Mouse (Mus musculus): ENCODE results near the gene Zfp346. TPM values are rescaled to one million over a fixed set of nuclear protein-coding genes. Genes with fewer than 3 reads are reported as not detected.
A peak's percentile ranks its signal among the peaks of the same experiment; 100 is the strongest.
"Not testable (repeated sequence)": the region's sequence is repeated elsewhere in the genome, so short reads cannot be mapped to it uniquely, and the experiment has no call there.

The Zfp346 gene
- polyA plus RNA-seq (2015; fragmentation: Nextera tagmentation; extraction: Ambion mirVana): 22.7 and 26.3 TPM in 2 replicates

DNA sequence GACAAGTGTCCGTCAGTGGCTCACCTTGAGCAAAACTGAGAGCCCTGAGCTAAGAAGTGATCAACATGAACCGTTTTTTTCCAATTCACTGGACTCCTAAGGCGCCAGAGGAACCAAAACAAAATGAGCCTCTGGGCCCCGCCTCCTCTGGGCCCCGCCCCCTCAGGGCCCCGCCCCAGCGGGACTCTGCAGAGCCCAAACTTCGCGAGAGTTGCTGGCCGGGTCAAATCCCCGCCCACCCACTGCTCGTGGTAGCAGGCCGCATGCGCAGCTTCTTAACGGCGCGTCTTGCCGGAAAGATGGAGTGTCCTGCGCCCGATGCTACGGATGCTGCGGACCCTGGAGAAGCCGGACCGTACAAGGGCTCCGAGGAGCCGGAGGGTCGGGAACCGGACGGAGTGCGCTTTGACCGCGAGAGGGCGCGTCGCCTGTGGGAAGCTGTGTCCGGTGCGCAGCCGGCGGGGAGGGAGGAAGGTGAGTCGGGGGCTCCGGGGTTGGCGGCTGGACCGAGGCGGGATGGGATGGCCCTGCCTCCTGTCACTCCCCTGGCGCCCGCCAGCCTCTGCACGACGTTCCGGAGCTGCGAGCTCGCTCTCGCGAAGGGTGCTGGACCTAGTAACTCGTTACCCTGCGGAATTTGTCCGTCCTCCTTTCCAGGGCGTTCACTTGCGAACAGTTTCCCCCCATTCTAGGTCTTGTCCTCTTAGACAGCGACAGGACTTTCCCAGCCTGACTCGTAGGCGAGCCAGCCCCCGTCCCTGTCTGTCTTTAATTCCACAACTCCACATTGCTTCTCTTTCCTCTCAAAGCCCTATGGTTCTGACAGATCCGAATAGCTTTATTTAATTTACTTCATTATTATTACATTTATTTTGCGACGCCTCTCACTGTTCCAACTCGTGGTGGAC is at the start of gene Zfp346:
Zfp346 (plus strand) TSS at position 267 of the 908 bp plus-strand sequence.
- H3K4me2 ChIP-seq (ENCODE audit: low read length): peak within 1 kb of the TSS; percentile 84
- peaks cover 14% of the 10 kb centered on the region for H3K4me1 ChIP-seq (replicated peaks; ENCODE audit: control insufficient read depth, insufficient read depth, low read length)
- H3K27ac ChIP-seq (ENCODE audit: low read length): peak within 1 kb of the TSS; percentile 79
- H3K9me3 ChIP-seq (ENCODE audit: control insufficient read depth, low read length): no peaks in the 10 kb centered on the region
- H3K9ac ChIP-seq (replicated peaks; ENCODE audit: low read depth, low read length): peak within 1 kb of the TSS; percentile 94
- WGBS: under 1% methylated on average over 66 of the region's 66 CpGs
- peaks cover 2% of the 10 kb centered on the region; the same call in 1 of the 2 replicates for H3K36me3 ChIP-seq (ENCODE audit: control insufficient read depth, insufficient read depth)
- peak within 1 kb of the TSS; percentile 92 for H3K4me3 ChIP-seq (replicated peaks; ENCODE audit: low read length)
- ATAC-seq: peak; percentile 93
- no peaks in the 10 kb centered on the region for H3K27me3 ChIP-seq (replicated peaks; ENCODE audit: control insufficient read depth, insufficient read depth, low read length)

DNA sequence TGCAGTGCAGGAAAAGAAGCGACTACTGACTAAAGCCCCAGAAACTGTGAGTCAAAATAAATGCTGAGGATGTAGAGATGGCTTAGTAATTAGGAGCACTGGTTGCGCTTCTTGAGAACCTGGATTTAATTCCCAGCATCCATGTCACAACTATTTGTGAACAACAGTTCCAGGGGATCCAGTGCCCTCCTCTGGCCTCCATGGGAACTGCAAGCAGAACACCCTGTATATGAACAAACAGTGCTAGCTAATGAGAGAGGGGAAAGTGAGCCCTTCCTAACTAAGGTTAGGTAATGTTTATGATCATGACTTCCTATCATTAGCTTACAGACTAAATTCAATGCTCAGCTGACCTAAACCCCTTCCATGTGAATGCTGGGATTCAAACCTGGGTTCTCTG is 47.1 kb upstream of the Zfp346 start:
- Histone ChIP-seq H3K9ac (replicated peaks; ENCODE audit: low read depth, low read length) (no peak overlapping the region), H3K27me3 (replicated peaks; ENCODE audit: control insufficient read depth, insufficient read depth, low read length) (no peaks in the 10 kb centered on the region), H3K27ac (ENCODE audit: low read length) (no peak overlapping the region), H3K4me1 (replicated peaks; ENCODE audit: control insufficient read depth, insufficient read depth, low read length) (no peaks in the 10 kb centered on the region), H3K9me3 (ENCODE audit: control insufficient read depth, low read length) (no peaks in the 10 kb centered on the region), H3K4me3 (replicated peaks; ENCODE audit: low read length) (no peak overlapping the region), H3K36me3 (ENCODE audit: control insufficient read depth, insufficient read depth) (peaks cover 8% of the 10 kb centered on the region), H3K4me2 (ENCODE audit: low read length) (no peak overlapping the region)
- WGBS: 96% methylated on average over 2 of the region's 2 CpGs
- ATAC-seq: no peak

DNA sequence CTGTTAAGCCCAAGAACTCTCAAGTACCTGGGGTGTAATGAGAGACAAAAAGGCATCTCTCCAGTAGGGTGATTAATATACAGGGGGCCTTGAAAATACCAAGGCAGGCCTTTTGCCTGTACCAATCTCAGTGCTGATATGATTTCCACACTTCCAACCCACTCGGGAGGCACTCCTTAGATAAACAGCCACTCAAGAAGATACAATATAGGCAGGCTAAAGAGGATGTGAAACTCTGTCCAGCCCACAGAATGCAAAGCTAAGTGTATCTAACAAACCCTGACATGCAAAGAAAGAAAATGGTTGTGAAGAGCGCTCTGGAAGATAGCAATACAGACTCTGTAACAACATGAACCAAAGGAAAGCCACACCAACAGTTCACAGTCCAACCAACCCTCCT is 41.8 kb upstream of the Zfp346 start:
- no peak for ATAC-seq
- WGBS: 90% methylated on average over 2 of the region's 2 CpGs
- Histone ChIP-seq H3K4me3 (replicated peaks; ENCODE audit: low read length) (no peak overlapping the region), H3K36me3 (ENCODE audit: control insufficient read depth, insufficient read depth) (peaks cover under 1% of the 10 kb centered on the region; the same call in 1 of the 2 replicates), H3K27me3 (replicated peaks; ENCODE audit: control insufficient read depth, insufficient read depth, low read length) (no peaks in the 10 kb centered on the region), H3K4me1 (replicated peaks; ENCODE audit: control insufficient read depth, insufficient read depth, low read length) (no peaks in the 10 kb centered on the region), H3K9ac (replicated peaks; ENCODE audit: low read depth, low read length) (no peak overlapping the region), H3K27ac (ENCODE audit: low read length) (no peak overlapping the region), H3K4me2 (ENCODE audit: low read length) (no peak overlapping the region), H3K9me3 (ENCODE audit: control insufficient read depth, low read length) (no peaks in the 10 kb centered on the region)

DNA sequence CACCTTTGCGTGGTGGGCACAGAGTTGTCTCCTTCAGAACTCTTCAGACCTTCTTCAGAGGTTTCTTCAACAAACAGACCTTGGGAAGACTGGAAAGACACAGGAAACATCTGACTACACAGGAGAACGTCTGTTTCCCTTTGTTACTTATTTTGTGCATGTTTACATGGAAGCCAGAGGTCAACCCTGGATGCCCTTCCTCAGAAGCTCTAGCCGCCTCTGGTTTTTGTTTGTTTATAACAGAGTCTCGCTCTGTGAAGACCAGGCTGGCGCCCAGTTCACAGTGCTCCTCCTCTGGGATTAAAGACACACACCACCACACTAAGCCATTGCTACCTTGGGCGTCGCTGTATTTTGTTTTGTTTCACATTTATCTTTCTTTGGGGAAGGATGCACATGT is 35.4 kb upstream of the Zfp346 start:
- no peak overlapping the region for H3K4me2 ChIP-seq (ENCODE audit: low read length)
- no peak overlapping the region for H3K9ac ChIP-seq (replicated peaks; ENCODE audit: low read depth, low read length)
- H3K36me3 ChIP-seq (ENCODE audit: control insufficient read depth, insufficient read depth): no peaks in the 10 kb centered on the region
- H3K9me3 ChIP-seq (ENCODE audit: control insufficient read depth, low read length): no peaks in the 10 kb centered on the region
- no peaks in the 10 kb centered on the region for H3K4me1 ChIP-seq (replicated peaks; ENCODE audit: control insufficient read depth, insufficient read depth, low read length)
- WGBS: 82% methylated on average over 7 of the region's 7 CpGs
- ATAC-seq: no peak
- no peaks in the 10 kb centered on the region for H3K27me3 ChIP-seq (replicated peaks; ENCODE audit: control insufficient read depth, insufficient read depth, low read length)
- H3K27ac ChIP-seq (ENCODE audit: low read length): no peak overlapping the region
- H3K4me3 ChIP-seq (replicated peaks; ENCODE audit: low read length): no peak overlapping the region

DNA sequence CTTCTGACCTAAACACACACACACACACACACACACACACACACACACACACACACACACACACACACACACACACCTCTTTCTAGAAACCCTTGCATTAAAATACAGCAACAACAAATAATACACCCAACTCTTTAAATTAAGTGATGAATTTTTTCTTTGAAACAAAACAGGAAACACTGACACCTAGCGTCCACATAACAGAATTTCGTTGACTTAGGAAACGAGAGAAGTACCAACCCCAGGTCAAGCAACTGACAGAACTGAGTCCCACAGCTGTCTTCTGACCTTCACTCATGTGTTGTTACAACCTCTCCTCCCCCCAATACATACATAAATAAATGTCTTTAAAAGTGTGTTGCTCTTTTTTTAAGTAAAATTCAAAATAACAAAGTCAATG is 33.8 kb upstream of the Zfp346 start:
- H3K4me1 ChIP-seq (replicated peaks; ENCODE audit: control insufficient read depth, insufficient read depth, low read length): no peaks in the 10 kb centered on the region
- ATAC-seq: no peak
- WGBS: 1% methylated on average over 3 of the region's 3 CpGs
- H3K36me3 ChIP-seq (ENCODE audit: control insufficient read depth, insufficient read depth): no peaks in the 10 kb centered on the region
- H3K27ac ChIP-seq (ENCODE audit: low read length): no peak overlapping the region
- no peaks in the 10 kb centered on the region for H3K9me3 ChIP-seq (ENCODE audit: control insufficient read depth, low read length)
- H3K9ac ChIP-seq (replicated peaks; ENCODE audit: low read depth, low read length): no peak overlapping the region
- no peak overlapping the region for H3K4me2 ChIP-seq (ENCODE audit: low read length)
- H3K27me3 ChIP-seq (replicated peaks; ENCODE audit: control insufficient read depth, insufficient read depth, low read length): no peaks in the 10 kb centered on the region
- no peak overlapping the region for H3K4me3 ChIP-seq (replicated peaks; ENCODE audit: low read length)

DNA sequence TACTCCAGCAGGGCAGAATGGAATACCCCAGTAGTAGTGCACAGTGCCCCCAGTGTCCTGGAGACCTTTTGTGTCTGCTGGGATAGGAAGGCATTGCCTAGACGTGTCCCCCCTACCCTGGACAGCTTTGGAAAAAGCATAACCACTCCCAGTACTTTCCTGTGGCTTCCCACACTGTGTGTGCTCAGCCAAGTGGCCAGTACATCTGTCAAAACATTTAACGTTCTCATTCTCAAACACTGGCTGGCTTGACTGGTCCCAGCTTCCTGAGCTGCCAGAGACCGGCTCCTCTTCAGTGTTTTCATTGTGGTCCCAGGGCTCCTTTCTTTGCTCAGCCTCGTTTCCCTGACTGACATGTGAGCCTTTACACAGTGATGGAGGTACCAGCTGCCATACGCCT is 29.5 kb upstream of the Zfp346 start:
- ATAC-seq: no peak
- no peak overlapping the region for H3K27ac ChIP-seq (ENCODE audit: low read length)
- no peak overlapping the region for H3K9ac ChIP-seq (replicated peaks; ENCODE audit: low read depth, low read length)
- 21% methylated on average over 5 of the region's 5 CpGs for WGBS
- H3K4me1 ChIP-seq (replicated peaks; ENCODE audit: control insufficient read depth, insufficient read depth, low read length): no peaks in the 10 kb centered on the region
- H3K4me2 ChIP-seq (ENCODE audit: low read length): no peak overlapping the region
- H3K36me3 ChIP-seq (ENCODE audit: control insufficient read depth, insufficient read depth): no peaks in the 10 kb centered on the region
- no peak overlapping the region for H3K4me3 ChIP-seq (replicated peaks; ENCODE audit: low read length)
- H3K9me3 ChIP-seq (ENCODE audit: control insufficient read depth, low read length): no peaks in the 10 kb centered on the region
- H3K27me3 ChIP-seq (replicated peaks; ENCODE audit: control insufficient read depth, insufficient read depth, low read length): no peaks in the 10 kb centered on the region

DNA sequence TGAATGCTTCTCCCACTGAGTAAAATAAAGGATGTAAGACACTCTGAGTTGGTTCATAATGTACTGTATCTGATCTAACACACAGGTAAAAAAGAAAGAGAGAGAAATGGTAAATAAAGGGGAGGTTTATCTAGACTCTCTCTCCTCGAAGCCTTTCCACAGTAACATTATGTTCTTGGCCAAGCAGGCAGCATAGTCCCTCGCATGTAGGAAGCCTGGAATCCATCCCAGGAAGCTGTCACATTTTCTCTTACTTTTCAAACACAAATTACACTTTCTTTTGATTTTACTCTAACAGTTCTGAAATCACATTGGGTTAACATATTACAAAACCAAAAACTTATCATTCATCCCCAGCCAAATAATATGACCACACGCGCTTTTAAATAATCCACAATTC is 12.5 kb upstream of the Zfp346 start:
- Histone ChIP-seq H3K27ac (ENCODE audit: low read length) (no peak overlapping the region), H3K4me2 (ENCODE audit: low read length) (no peak overlapping the region), H3K4me3 (replicated peaks; ENCODE audit: low read length) (no peak overlapping the region), H3K36me3 (ENCODE audit: control insufficient read depth, insufficient read depth) (no peaks in the 10 kb centered on the region), H3K9me3 (ENCODE audit: control insufficient read depth, low read length) (no peaks in the 10 kb centered on the region), H3K27me3 (replicated peaks; ENCODE audit: control insufficient read depth, insufficient read depth, low read length) (no peaks in the 10 kb centered on the region), H3K4me1 (replicated peaks; ENCODE audit: control insufficient read depth, insufficient read depth, low read length) (peaks cover 2% of the 10 kb centered on the region), H3K9ac (replicated peaks; ENCODE audit: low read depth, low read length) (no peak overlapping the region)
- ATAC-seq: no peak
- whole genome bisulfite sequencing: 73% methylated on average over 4 of the region's 4 CpGs

DNA sequence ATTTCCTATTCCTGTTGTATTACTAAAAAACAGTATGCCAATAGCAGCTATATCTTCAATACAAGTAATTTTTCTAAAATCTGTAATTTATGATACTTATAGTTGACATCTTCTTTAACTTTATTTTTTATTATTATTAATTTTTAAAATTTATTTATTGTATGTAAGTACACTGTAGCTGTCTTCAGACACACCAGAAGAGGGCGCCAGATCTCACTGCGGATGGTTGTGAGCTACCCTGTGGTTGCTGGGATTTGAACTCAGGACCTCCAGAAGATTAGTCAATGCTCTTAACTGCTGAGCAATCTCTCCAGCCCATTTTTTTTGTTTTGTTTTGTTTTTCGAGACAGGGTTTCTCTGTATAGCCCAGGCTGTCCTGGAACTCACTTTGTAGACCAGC is 7.3 kb upstream of the Zfp346 start:
- ATAC-seq; H3K27me3 ChIP-seq (replicated peaks; ENCODE audit: control insufficient read depth, insufficient read depth, low read length); H3K36me3 ChIP-seq (ENCODE audit: control insufficient read depth, insufficient read depth); H3K4me2 ChIP-seq (ENCODE audit: low read length); H3K4me1 ChIP-seq (replicated peaks; ENCODE audit: control insufficient read depth, insufficient read depth, low read length); H3K27ac ChIP-seq (ENCODE audit: low read length); H3K9ac ChIP-seq (replicated peaks; ENCODE audit: low read depth, low read length); H3K4me3 ChIP-seq (replicated peaks; ENCODE audit: low read length); H3K9me3 ChIP-seq (ENCODE audit: control insufficient read depth, low read length): not testable (repeated sequence)
- 94% methylated on average over 3 of the region's 3 CpGs for WGBS

DNA sequence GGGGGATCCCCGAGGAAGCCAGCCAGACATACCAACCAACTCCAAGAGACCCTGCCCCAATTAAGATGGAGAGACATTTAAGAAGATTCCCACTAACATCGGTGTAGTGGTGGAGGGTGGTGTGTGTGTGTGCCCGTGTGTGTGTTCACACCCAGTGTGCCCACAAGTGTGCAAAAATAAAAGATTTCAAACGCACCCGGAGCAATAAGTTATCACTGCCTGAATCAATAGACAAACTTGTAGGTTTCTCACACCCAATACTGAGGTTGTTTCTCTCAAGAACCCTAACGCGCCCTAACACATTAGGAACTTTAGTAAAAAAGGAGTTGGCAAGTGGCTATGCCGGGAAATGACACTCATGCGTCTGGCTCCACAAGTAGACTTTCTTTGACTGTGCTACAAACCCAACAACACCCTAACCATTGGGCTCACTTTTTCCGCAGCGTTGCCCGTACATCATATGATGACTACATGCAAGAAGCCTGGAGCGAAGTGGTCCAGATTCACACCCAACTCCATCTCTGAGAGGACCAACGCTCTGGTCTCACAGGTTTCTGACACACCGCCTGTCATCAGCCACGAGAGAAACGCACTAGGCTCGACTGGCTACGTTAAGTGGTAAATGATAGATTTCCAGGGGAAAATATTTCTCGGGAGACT is 5.9 kb upstream of the Zfp346 start:
- WGBS: 31% methylated on average over 20 of the region's 20 CpGs
- H3K27ac ChIP-seq (ENCODE audit: low read length): peak overlapping the region; percentile 85
- H3K9me3 ChIP-seq (ENCODE audit: control insufficient read depth, low read length): no peaks in the 10 kb centered on the region

More for the DNA sequence above, 5.9 kb upstream of the Zfp346 start:
- no peaks in the 10 kb centered on the region for H3K36me3 ChIP-seq (ENCODE audit: control insufficient read depth, insufficient read depth)
- ATAC-seq: no peak
- no peaks in the 10 kb centered on the region for H3K27me3 ChIP-seq (replicated peaks; ENCODE audit: control insufficient read depth, insufficient read depth, low read length)
- peaks cover 7% of the 10 kb centered on the region; the same call in 1 of the 2 replicates for H3K4me1 ChIP-seq (replicated peaks; ENCODE audit: control insufficient read depth, insufficient read depth, low read length)
- peak overlapping the region; percentile 67 for H3K4me2 ChIP-seq (ENCODE audit: low read length)
- H3K4me3 ChIP-seq (replicated peaks; ENCODE audit: low read length): peak overlapping the region; percentile 88
- H3K9ac ChIP-seq (replicated peaks; ENCODE audit: low read depth, low read length): peak overlapping the region; percentile 90

Data from forebrain, embryonic 16.5 days (tissue).